Comparison of ENCODE assay signal across 12 mouse cellular contexts in genomic region chr2:55480602-55480965, GRCm38 (mm10). TPM values are rescaled to one million over a fixed set of nuclear protein-coding genes. Genes with fewer than 3 reads are reported as not detected.
"Had no signal": no experiment of that assay in that cellular context is flagged by ENCODE, and none has a peak within 500 bp of the region (broad histone marks: within the 10 kb centered on the region; RNA-seq: fewer than 3 reads in every experiment).

No protein-coding gene starts in this region.

- H3K4me2 ChIP-seq: limb, embryonic 15.5 days; liver, embryonic 12.5 days; lung, embryonic 14.5 days; neural tube, embryonic 12.5 days had no signal

- H3K27me3 ChIP-seq: limb, embryonic 15.5 days; liver, embryonic 12.5 days; neural tube, embryonic 12.5 days had no signal

- H3K9me3 ChIP-seq: limb, embryonic 15.5 days; liver, embryonic 12.5 days; midbrain, embryonic 10.5 days; neural tube, embryonic 12.5 days had no signal

- H3K4me1 ChIP-seq: limb, embryonic 15.5 days; liver, embryonic 12.5 days; midbrain, embryonic 10.5 days; neural tube, embryonic 12.5 days had no signal

- DNase-seq: kidney, postnatal 14 days; lung, postnatal 4 days; thymus, postnatal 4 days had no signal

- H3K27ac ChIP-seq: limb, embryonic 15.5 days; liver, embryonic 12.5 days; midbrain, embryonic 10.5 days; neural tube, embryonic 12.5 days; stomach, postnatal 0 days had no signal

- H3K36me3 ChIP-seq: limb, embryonic 15.5 days; liver, embryonic 12.5 days; midbrain, embryonic 10.5 days; neural tube, embryonic 12.5 days had no signal

- ATAC-seq: liver, embryonic 12.5 days had no signal

- H3K4me3 ChIP-seq: limb, embryonic 15.5 days; liver, embryonic 12.5 days; midbrain, embryonic 10.5 days; neural tube, embryonic 12.5 days had no signal

- H3K9ac ChIP-seq: limb, embryonic 15.5 days; liver, embryonic 12.5 days; lung, embryonic 14.5 days; neural tube, embryonic 12.5 days had no signal

RNA-seq across cellular contexts. Expression of gene Kcnj3, which starts 44.8 kb away (rescaled TPM):
- total RNA-seq: megakaryocyte, adult 5-6 weeks; neutrophil, adult 5-6 weeks had no signal
- polyA plus RNA-seq: liver, embryonic 16.5 days had no signal
